Mouse (Mus musculus) megakaryocyte-erythroid progenitor cell, adult 5 weeks (primary cell): Measurements from ENCODE around the gene Gm20852. TPM values are rescaled to one million over a fixed set of nuclear protein-coding genes. Genes with fewer than 3 reads are reported as not detected.

Source experiments
- polyA plus RNA-seq: library from polyadenylated mRNA; stranded (reverse); fragments of >175 nt; gene quantifications from 2 replicates; pipeline ENCODE4 v1.2.3, GENCODE M21; 2012

The Gm20852 gene
- not detected in 2 replicates for polyA plus RNA-seq

DNA sequence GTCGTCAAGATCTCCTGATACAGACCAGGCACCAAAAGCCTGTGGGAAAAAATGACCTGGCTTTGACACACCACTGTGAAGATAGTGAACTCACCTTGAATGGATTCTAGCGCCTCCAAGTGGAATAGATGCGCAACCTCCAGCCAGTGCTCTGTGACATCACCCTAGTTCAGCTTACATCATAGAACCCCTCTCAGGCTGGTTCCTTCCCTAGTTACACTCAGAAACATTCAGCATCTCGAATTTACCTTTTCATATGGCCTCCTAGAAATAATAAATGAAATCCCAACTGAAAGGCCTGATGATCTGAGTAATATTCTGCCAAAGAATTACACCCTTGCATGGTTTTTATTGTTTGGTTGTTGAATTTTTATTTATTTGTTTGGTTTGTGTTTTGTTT is at the start of gene Gm20852:
Gene Gm20852, minus strand, starts transcription at position 101 of the 400 bp plus-strand sequence.

